Mouse (Mus musculus): Measurements from ENCODE around the gene Rbm43. TPM values are rescaled to one million over a fixed set of nuclear protein-coding genes. Genes with fewer than 3 reads are reported as not detected.
"Not testable (repeated sequence)": the region's sequence is repeated elsewhere in the genome, so short reads cannot be mapped to it uniquely, and the experiment has no call there.

The Rbm43 gene
- total RNA-seq, 2 experiments from 2014 or later: 23.2 to 23.3 TPM

- DNase-seq (ENCODE audit: low spot score in 2 of 2): peak; percentile 31 to 48
These were observed 19.9 kb downstream of the Rbm43 start for GRCm38 (mm10) chr2:51914944-51915680.

GRCm38 (mm10) chr2:51914532-51914931, 20.4 kb downstream of the Rbm43 start:
- no peak for DNase-seq (ENCODE audit: low spot score in 2 of 2)

- DNase-seq (ENCODE audit: low spot score in 2 of 2): no peak
These were observed 22.2 kb downstream of the Rbm43 start for GRCm38 (mm10) chr2:51912740-51913139.

- DNase-seq (ENCODE audit: low spot score in 2 of 2): no peak
These were observed 23.1 kb downstream of the Rbm43 start for GRCm38 (mm10) chr2:51911864-51912263.

- DNase-seq (ENCODE audit: low spot score in 2 of 2): no peak
These were observed 27.3 kb downstream of the Rbm43 start for GRCm38 (mm10) chr2:51907538-51908110.

GRCm38 (mm10) chr2:51905637-51906036, 29.3 kb downstream of the Rbm43 start:
- no peak for DNase-seq (ENCODE audit: low spot score in 2 of 2)

GRCm38 (mm10) chr2:51892411-51892901, 42.5 kb downstream of the Rbm43 start:
- DNase-seq (ENCODE audit: low spot score in 2 of 2): no peak

GRCm38 (mm10) chr2:51890961-51891360, 44.0 kb downstream of the Rbm43 start:
- no peak for DNase-seq (ENCODE audit: low spot score in 2 of 2)

- DNase-seq (ENCODE audit: low spot score in 2 of 2): not testable (repeated sequence)
These were observed 44.8 kb downstream of the Rbm43 start for GRCm38 (mm10) chr2:51890139-51890538.

GRCm38 (mm10) chr2:51880143-51880542, 54.8 kb downstream of the Rbm43 start:
- no peak for DNase-seq (ENCODE audit: low spot score in 2 of 2)

Other genes with a start within 250 kb of the Rbm43 start
- gene Nmi, start 38.3 kb upstream of the Rbm43 start, total RNA-seq (2021): 10 to 100 TPM; 14.9 to 16.4 TPM
- 1 to 10 TPM; 1.9 to 2.3 TPM for gene Tnfaip6, start 102.8 kb upstream of the Rbm43 start, total RNA-seq (2021)
- 10 to 100 TPM; 35.3 to 45.4 TPM for gene Rif1, start 137.7 kb upstream of the Rbm43 start, total RNA-seq (2021)

All from adrenal gland, postnatal 4 days (tissue).